Mouse (Mus musculus) regulatory T cell (primary cell): ENCODE measurements around the gene Foxb2.

Source experiments
- in situ Hi-C: fragments of 300-600 bp; cut with MboI, MseI; formaldehyde crosslinking; loops from one replicate; pipeline ENCODE4 v1.15.1; 2025; ENCODE audit warnings: high pct_unique_total_duplicates

The Foxb2 gene

GRCm38 (mm10) chr19:16827657-16828056, 45.9 kb downstream of the Foxb2 start:
- in situ Hi-C loops = no loop called here

GRCm38 (mm10) chr19:16825228-16825627, 48.4 kb downstream of the Foxb2 start:
- in situ Hi-C loops = no loop called here
